Mouse (Mus musculus): Measurements from ENCODE around the gene Olfr1224-ps1.
"Not testable (repeated sequence)": the region's sequence is repeated elsewhere in the genome, so short reads cannot be mapped to it uniquely, and the experiment has no call there.

Gene Olfr1224-ps1

DNA sequence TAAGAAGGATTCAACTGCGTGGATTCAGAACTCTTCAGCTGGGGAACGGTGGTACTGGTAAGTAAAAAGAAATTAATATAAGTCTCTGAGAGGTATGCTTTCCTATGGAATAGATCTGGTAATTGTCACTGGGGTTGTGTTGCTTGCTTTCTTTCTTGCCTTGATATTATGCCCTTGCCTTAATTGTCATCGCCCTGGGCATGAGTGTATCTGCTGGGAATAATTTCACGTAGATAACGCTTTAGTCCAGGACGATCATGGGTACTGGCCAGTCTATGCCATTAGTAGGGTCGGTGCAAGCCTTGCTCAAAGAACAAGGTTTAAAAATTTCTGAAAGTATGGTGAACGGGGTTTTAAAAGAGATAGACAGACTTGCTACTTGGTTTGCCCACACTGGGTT lies at the start of gene Olfr1224-ps1:
Olfr1224-ps1 (minus strand) TSS at position 101 of the 400 bp plus-strand sequence.
- not testable (repeated sequence) for DNase-seq

DNA sequence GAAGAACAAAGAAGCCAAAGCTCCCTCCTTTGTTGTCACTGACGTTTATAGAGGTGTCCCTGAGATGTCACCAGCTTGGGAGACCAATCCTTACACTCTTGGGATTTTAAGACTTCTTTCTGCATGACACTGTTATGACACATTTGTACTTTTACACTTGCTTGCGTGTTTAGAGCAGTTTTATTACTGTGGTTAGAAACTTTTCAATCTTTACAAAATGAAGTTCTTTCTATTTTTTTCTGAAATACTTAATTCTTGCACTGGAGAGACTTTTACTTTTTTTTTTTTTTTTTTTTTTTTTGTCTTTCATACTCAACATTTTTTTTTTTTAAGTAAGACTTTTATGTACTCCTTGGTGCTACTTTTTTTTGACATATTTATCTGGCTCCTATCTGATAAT lies 36.1 kb upstream of the Olfr1224-ps1 start, which contains the start of gene Olfr1226:
Olfr1226 (minus strand) TSS at position 101 of the 400 bp plus-strand sequence.
- no peak for DNase-seq

DNA sequence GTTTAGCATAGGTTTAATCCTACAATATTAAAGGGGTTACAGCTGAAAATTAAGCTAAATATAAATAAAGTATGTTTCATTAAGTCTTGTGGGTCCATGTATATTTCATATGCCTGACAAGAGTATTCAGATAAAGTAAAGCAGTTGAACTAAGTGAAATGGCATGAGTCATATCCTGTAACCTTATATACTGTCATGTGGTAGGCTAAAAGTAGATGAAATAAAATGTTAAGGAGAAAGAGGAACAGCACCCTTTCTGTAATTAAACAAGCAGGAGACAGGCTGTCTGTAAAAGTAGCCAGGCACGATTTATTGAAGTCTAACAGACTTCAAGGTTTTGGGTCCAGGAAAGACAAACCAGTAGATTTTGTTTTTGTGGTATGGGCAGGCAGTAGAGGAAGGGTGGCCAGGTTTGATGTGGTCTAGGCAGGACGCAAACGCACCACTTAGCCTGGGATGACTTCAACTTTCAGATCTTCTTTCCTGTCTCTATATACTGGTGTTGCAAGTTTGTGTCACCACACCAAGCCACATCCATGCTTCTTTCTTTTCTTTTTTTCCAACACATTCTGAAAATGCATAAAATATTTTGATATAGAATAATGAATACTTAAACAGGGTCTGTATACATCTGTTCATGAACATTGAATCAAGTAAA lies 32.6 kb upstream of the Olfr1224-ps1 start:
- DNase-seq: no peak

DNA sequence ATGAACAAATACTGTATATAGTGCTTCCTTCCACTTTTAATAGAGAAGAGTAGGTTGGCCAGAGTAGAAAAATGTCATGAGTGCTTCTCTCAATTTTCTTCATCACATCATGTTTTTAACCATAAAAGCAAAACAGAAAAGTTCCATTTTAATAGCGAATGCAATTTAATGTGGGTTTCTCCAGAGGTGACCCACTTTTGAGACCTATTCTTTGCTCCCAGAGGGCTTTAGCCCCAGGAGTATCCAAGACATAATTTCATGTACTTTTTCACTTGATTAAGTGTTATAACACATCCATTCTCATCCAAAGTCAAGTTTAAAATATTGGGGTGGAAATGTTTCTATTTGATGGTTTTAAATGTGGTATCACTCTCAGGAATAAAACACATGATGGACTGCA lies 10.7 kb upstream of the Olfr1224-ps1 start, which contains the start of gene Olfr1225:
Olfr1225 (minus strand) TSS at position 101 of the 400 bp plus-strand sequence.
- no peak for DNase-seq

DNA sequence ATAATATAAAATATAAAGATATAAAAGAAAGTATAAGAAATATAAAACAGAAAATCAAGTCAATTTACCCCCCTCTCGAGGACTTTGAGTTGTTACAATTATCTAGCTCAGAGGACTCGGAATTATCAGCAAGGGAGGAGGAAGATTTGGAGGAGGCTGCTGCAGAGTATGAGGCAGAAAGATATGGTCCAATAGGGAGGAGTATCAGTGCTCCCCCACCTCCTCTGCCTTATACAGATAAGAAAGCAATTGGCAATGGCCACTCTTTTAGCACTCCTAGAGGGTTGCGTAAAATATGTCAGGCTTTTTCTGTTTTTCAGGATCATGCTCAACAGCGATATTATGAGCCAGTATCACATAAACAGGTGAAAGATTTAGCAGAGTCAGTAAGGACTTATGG lies 820 bp upstream of the Olfr1224-ps1 start:
- DNase-seq: not testable (repeated sequence)

DNA sequence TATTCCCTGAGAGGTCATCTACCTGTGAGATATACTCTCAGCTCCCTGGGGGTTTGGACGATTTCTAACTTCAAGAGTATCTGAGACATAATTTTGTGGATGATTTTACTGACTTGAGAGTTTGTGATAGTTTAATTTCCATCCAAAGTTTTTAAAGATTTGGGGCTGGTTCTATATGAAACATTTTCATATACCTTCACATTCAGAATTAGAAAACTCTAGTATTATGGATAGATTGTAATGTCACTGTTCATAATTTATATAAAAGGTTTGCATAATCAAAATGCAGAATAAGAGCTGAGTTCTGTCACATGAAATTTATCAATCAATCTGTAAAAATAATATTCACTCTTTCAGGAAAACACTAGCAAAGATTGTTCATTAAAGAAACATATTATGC lies 12.4 kb downstream of the Olfr1224-ps1 start, which contains the start of gene Olfr1223:
Olfr1223 (minus strand) TSS at position 101 of the 400 bp plus-strand sequence.
- no peak for DNase-seq

DNA sequence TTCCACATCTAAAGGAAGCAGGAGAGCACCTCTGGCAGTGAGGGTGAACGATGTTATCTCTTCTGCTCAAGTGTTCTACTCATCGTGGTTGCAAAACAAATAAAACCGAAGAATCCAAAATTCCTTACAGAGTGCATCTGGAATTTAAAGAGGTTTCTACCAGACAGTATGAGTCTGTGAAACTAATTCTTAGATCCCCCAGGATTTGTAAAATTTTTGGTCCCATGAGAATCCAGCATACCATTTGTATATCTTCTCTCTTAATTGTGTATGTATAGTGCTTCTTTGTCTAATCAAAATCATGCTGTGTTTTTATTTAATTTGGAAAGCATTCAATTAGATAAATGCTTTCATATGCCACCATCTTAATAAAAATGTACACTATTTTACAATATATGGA lies 30.9 kb downstream of the Olfr1224-ps1 start, which contains the start of gene Olfr1222:
Olfr1222 (minus strand) TSS at position 101 of the 400 bp plus-strand sequence.
- no peak for DNase-seq

DNA sequence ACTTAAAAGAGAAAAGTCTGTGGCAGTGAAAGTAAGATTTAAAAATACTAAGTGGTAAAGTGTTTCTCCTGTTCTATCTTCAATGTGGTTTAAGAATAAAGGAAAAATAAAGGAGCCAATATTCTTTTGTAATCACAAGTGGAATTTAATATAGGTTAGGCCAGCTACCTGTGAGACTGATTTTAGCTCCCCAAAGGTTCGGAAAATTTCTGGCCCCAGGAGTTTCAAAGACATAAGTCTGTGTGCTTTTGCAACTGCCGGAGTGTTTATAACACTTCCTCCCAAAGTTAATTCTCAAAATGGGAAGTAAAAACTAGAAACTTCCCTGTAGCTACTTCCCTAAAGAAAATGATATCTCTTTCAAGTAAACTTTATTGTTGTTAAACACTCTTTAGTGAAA lies 46.7 kb downstream of the Olfr1224-ps1 start, which contains the start of gene Olfr1221:
Olfr1221 (minus strand) TSS at position 101 of the 400 bp plus-strand sequence.
- DNase-seq: no peak

DNA sequence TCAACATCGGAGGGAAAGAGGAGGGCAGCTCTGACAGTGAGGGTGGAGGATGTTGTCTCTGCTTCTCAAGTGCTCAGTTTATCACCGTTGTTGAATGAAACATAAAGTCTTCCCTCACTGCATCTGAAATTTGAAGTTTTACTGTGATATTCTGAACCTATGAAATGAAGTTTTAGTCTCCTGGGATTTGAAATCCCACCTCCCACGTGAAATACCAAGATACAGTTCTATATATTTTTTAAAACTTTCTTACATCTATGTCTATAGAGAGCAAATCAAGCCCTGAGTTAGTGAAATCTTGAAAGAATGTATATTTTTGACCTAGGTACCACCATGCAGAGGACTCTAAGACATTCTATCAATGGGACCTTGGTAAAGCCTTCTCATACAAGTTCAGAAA lies 57.2 kb downstream of the Olfr1224-ps1 start, which contains the start of gene Olfr1220:
Olfr1220 (minus strand) TSS at position 101 of the 400 bp plus-strand sequence.
- DNase-seq: no peak

DNA sequence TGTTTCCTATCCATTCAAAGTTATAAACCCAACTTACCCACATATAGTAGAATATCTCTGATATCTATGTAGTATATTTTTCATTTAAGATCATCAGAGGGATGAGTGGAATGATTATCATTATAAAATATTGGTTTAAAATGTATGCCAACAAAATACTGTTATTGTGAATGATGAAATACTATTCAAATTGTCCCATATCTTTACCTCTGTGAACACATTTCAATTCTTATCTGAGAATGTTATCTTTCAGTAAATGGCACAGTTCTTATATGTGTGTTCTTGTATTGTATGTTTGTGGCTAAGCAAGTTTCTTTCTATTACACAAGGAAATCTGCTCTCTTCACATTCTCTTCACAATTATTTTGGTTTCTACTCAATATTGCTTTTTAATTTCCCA lies 58.2 kb downstream of the Olfr1224-ps1 start:
- no peak for DNase-seq

All from cerebellum, adult 11-12 months (tissue).